Mouse (Mus musculus) forebrain, embryonic 10.5 days (tissue): ENCODE results near the gene Nkrf. TPM values are rescaled to one million over a fixed set of nuclear protein-coding genes. Genes with fewer than 3 reads are reported as not detected.
A peak's percentile ranks its signal among the peaks of the same experiment; 100 is the strongest.
"Not testable (repeated sequence)": the region's sequence is repeated elsewhere in the genome, so short reads cannot be mapped to it uniquely, and the experiment has no call there.

Experiments
- DNase-seq: peaks from one replicate; pipeline ENCODE4 v3.0.0-alpha.2; 2017; ENCODE audit warnings: low spot score; ENCODE audit errors: extremely low spot score
- H3K27ac ChIP-seq: fragments of 300-500 bp; sonication (generic); 2 replicates; pipeline ENCODE4 v1.5.1; 2016; ENCODE audit warnings: mild to moderate bottlenecking
- H3K27me3 ChIP-seq: fragments of 300-500 bp; sonication (generic); 2 replicates; pipeline ENCODE4 v1.6.1; 2016; ENCODE audit warnings: mild to moderate bottlenecking; ENCODE audit not compliant: poor library complexity, severe bottlenecking
- H3K36me3 ChIP-seq: fragments of 300-500 bp; sonication (generic); replicated peaks from 2 replicates; pipeline ENCODE4 v1.6.1; 2016; ENCODE audit warnings: mild to moderate bottlenecking, moderate library complexity
- H3K4me1 ChIP-seq: fragments of 300-500 bp; sonication (generic); 2 replicates; pipeline ENCODE4 v1.6.1; 2016
- H3K4me3 ChIP-seq: fragments of 300-500 bp; sonication (generic); 2 replicates; pipeline ENCODE4 v1.5.1; 2016; ENCODE audit warnings: mild to moderate bottlenecking, moderate library complexity
- H3K9me3 ChIP-seq: fragments of 300-500 bp; sonication (generic); 2 replicates; pipeline ENCODE4 v1.6.1; 2016; ENCODE audit warnings: mild to moderate bottlenecking, moderate library complexity
- WGBS: fragments of 180-500 bp; shearing (Covaris S2); methylation state at CpG from one replicate; pipeline ENCODE4 v1.1.7; 2016; 5-methylcytosine and 5-hydroxymethylcytosine counted together
- polyA plus RNA-seq: library from polyadenylated mRNA; unstranded; fragments of >200 nt; fragmentation: Nextera tagmentation; extraction: Ambion mirVana; gene quantifications from 2 replicates; pipeline ENCODE4 v1.2.1, GENCODE M21; 2016

Nkrf gene
- polyA plus RNA-seq, 1 experiment from 2014 or later = 2.6 TPM

GRCm38 (mm10) chrX:36901655-36902054 lies 1.0 kb downstream of the Nkrf start:
- H3K27me3 ChIP-seq = no peaks in the 10 kb centered on the region
- peaks cover 10% of the 10 kb centered on the region; the same call in 1 of the 2 replicates for H3K4me1 ChIP-seq
- 29% methylated on average over 3 of the region's 3 CpGs for WGBS
- H3K36me3 ChIP-seq = no peaks in the 10 kb centered on the region
- peak overlapping the region; percentile 88; the same call in 1 of the 2 replicates for H3K27ac ChIP-seq
- H3K4me3 ChIP-seq = peak overlapping the region; percentile 69
- no peaks in the 10 kb centered on the region for H3K9me3 ChIP-seq
- DNase-seq = no peak

DNA sequence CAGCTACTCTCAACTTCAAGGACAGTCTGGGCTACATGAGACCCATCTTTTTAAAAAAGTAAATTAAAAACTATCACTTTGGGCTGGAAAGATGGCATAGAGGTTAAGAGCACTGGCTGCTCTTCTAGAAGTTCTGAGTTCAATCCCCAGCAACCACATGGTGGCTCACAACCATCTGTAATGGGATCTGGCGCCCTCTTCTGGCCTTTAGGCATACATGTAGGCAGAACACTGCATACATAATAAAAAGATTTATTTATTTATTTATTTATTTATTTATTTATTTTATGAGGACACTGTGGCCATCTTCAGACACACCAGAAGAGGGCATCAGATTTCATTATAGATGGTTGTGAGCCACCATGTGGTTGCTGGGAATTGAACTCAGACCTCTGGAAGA lies 3.8 kb downstream of the Nkrf start:
- not testable (repeated sequence) for H3K27ac ChIP-seq, H3K4me1 ChIP-seq, H3K4me3 ChIP-seq, H3K9me3 ChIP-seq, DNase-seq, H3K27me3 ChIP-seq, H3K36me3 ChIP-seq
- 21% methylated on average over 1 of the region's 1 CpGs for WGBS

DNA sequence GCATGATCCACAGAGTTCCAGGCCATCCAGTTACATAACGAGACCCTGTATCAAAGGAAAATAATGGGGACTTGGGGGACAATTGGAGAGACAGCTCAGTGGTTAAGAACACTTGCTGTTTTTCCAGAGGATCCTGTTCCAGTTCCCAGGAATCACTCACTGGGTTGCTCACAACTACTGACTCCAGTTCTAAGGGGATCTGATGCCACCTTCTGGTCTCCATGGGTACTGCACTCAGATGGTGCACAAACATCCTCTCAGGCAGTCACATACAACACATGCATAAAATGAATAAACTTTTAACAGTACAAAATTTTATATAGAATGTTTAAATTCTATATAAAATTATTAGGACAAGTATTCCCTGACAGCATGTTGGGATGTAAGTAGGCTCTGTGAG lies 18.0 kb downstream of the Nkrf start:
- H3K27ac ChIP-seq = no peak overlapping the region
- no peaks in the 10 kb centered on the region for H3K27me3 ChIP-seq
- WGBS = 96% methylated on average over 1 of the region's 1 CpGs
- H3K4me1 ChIP-seq = no peaks in the 10 kb centered on the region
- no peak overlapping the region for H3K4me3 ChIP-seq
- peaks cover 3% of the 10 kb centered on the region; the same call in 1 of the 2 replicates for H3K9me3 ChIP-seq
- DNase-seq = no peak
- peaks cover 57% of the 10 kb centered on the region for H3K36me3 ChIP-seq

GRCm38 (mm10) chrX:36874704-36875128 lies 28.0 kb downstream of the Nkrf start:
- Histone ChIP-seq H3K27ac (peak overlapping the region; percentile 88), H3K9me3 (peaks cover 6% of the 10 kb centered on the region; the same call in 1 of the 2 replicates), H3K36me3 (peaks cover 12% of the 10 kb centered on the region; the same call in 1 of the 2 replicates), H3K4me3 (peak overlapping the region; percentile 73), H3K27me3 (no peaks in the 10 kb centered on the region), H3K4me1 (peaks cover 9% of the 10 kb centered on the region)
- 21% methylated on average over 31 of the region's 36 CpGs for WGBS
- DNase-seq = peak; percentile 24

DNA sequence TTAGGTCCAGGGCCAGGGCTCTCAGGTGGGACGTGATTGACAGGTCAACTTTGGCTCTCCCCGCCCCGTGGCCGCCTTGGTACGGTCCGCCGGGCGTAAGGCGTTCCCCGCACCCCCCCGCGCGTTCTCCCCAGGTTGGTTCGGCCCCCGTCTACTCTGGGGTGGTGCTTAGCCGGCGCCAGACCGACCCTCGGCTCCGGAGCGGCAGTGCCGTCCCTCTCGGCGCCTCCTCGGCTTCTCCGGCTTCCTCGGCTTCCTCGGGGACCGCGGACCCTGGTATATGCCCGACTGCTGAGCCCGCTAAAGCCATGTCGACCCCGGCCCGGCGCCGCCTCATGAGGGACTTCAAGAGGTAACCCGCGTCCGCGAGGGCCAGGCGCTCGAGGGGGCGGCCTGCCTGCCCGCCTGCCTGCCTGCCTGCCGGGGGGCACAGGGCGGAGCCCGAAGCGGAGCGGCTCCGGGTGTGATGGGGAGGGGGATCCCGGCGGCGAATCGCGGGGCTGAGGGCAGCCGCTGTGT lies 28.5 kb downstream of the Nkrf start:
- Histone ChIP-seq H3K27me3 (no peaks in the 10 kb centered on the region), H3K9me3 (peaks cover 6% of the 10 kb centered on the region; the same call in 1 of the 2 replicates), H3K36me3 (peaks cover 12% of the 10 kb centered on the region; the same call in 1 of the 2 replicates), H3K4me3 (peak overlapping the region; percentile 73), H3K4me1 (peaks cover 9% of the 10 kb centered on the region), H3K27ac (peak overlapping the region; percentile 88)
- peak; percentile 83 for DNase-seq
- WGBS = 14% methylated on average over 57 of the region's 57 CpGs

- Histone ChIP-seq H3K9me3 (peaks cover 6% of the 10 kb centered on the region; the same call in 1 of the 2 replicates), H3K4me1 (peaks cover 9% of the 10 kb centered on the region), H3K36me3 (peaks cover 12% of the 10 kb centered on the region; the same call in 1 of the 2 replicates), H3K27ac (peak within 1 kb of the TSS; percentile 88), H3K4me3 (peak within 1 kb of the TSS; percentile 73), H3K27me3 (no peaks in the 10 kb centered on the region)
- no peak for DNase-seq
- WGBS = 26% methylated on average over 8 of the region's 8 CpGs
Measured at GRCm38 (mm10) chrX:36873765-36874164, 28.9 kb downstream of the Nkrf start, which contains the start of the genes Ube2a and C330007P06Rik. Gene Ube2a (plus strand): TSS chrX:36873900. Gene C330007P06Rik (minus strand): TSS chrX:36874111.

DNA sequence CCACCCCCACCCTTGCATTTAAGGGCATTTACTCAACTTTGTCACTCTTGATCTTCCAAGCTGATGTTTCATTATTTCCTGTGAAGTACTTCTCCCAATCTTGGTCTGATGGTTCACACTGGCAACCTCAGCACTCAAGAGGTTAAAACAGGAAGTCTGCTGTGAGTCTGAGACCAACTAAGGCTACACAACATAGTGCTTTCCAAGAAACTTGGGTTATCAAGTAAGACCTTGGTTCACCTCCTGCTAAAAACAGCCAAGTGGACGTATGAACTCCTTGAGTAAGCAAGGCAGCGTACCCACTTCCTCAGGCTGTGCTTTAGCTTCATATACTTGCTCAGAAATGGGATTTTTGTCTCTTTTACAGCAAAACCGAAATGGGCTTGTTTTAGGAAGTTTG lies 32.3 kb downstream of the Nkrf start:
- WGBS = 83% methylated on average over 3 of the region's 3 CpGs
- peaks cover 7% of the 10 kb centered on the region for H3K4me1 ChIP-seq
- no peaks in the 10 kb centered on the region for H3K27me3 ChIP-seq
- peaks cover 6% of the 10 kb centered on the region; the same call in 1 of the 2 replicates for H3K9me3 ChIP-seq
- DNase-seq = no peak
- H3K4me3 ChIP-seq = no peak overlapping the region
- H3K27ac ChIP-seq = no peak overlapping the region
- no peaks in the 10 kb centered on the region for H3K36me3 ChIP-seq

DNA sequence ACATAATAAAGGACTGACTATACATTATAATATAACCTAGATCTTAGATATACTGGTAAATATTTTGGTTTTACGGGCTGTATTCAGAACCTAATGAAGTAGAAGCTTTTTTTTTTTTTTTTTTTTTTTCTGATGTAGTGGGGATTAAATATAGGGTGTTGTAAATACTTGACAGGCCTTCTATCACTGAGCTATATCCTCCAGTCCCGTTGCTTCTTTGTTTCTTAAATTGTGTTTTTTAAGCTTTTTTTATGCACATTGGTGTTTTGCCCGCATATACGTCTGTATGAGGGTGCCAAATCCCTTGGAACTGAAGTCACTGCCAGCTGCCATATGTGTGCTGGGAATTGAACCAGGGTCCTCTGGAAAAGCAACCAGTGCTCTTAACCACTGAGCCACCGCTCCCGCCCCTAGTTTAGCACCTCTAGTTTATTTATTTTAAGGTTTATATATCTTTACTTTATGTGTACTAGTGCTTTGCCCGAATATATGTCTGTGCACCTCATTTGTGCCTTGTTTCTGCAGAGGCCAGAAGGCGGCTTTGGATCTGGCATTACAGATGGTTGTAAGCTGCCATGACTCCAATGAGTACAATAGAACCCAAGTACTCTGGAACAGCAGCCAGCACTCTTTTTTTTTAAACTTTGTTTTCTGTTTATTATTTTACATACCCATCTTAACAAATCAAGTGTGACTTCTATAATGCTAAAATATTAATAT lies 37.9 kb downstream of the Nkrf start:
- no peak for DNase-seq
- no peaks in the 10 kb centered on the region for H3K27me3 ChIP-seq
- H3K4me3 ChIP-seq = peak overlapping the region; percentile 57
- peaks cover 10% of the 10 kb centered on the region for H3K4me1 ChIP-seq
- H3K27ac ChIP-seq = peak overlapping the region; percentile 81; the same call in 1 of the 2 replicates
- 54% methylated on average over 8 of the region's 8 CpGs for WGBS
- H3K36me3 ChIP-seq = 0 out of 2 replicates have a peak, but pooled peaks cover 4% of the 10 kb centered on the region
- no peaks in the 10 kb centered on the region for H3K9me3 ChIP-seq

- peak overlapping the region; percentile 81 for H3K27ac ChIP-seq
- H3K36me3 ChIP-seq = 0 out of 2 replicates have a peak, but pooled peaks cover 7% of the 10 kb centered on the region
- peak; percentile 78 for DNase-seq
- no peaks in the 10 kb centered on the region for H3K9me3 ChIP-seq
- no peaks in the 10 kb centered on the region for H3K27me3 ChIP-seq
- H3K4me3 ChIP-seq = peak overlapping the region; percentile 57
- H3K4me1 ChIP-seq = peaks cover 10% of the 10 kb centered on the region
- WGBS = 19% methylated on average over 43 of the region's 44 CpGs
Measured at GRCm38 (mm10) chrX:36863766-36864608, 38.7 kb downstream of the Nkrf start.

DNA sequence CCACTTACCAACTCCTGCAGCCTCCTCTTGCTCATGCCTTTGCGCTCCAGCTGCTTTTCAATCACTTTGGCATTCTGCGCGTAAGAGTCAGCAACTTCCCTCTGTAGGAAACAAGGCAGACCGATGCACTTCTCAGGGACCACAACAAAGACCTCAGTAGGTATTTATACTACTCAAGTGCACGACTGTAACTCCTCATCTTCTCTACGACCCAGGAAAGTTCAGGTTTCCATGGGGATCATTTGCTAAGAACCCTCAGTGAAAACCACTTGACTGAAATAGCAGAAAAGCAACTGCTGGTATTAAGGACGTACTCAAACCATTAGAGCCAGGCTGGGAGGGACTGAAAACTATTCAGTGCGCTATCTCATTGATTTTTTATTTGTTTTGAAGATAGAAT lies 50.1 kb downstream of the Nkrf start:
- Histone ChIP-seq H3K4me3 (no peak overlapping the region), H3K4me1 (no peaks in the 10 kb centered on the region), H3K27me3 (no peaks in the 10 kb centered on the region), H3K36me3 (peaks cover 27% of the 10 kb centered on the region), H3K27ac (no peak overlapping the region), H3K9me3 (no peaks in the 10 kb centered on the region)
- DNase-seq = no peak
- WGBS = 86% methylated on average over 8 of the region's 8 CpGs

GRCm38 (mm10) chrX:36847152-36847551 lies 55.5 kb downstream of the Nkrf start:
- Histone ChIP-seq H3K4me1 (no peaks in the 10 kb centered on the region), H3K4me3 (no peak overlapping the region), H3K27me3 (no peaks in the 10 kb centered on the region), H3K36me3 (peaks cover 15% of the 10 kb centered on the region), H3K9me3 (no peaks in the 10 kb centered on the region), H3K27ac (no peak overlapping the region)
- no peak for DNase-seq
- WGBS = 71% methylated on average over 1 of the region's 1 CpGs

DNA sequence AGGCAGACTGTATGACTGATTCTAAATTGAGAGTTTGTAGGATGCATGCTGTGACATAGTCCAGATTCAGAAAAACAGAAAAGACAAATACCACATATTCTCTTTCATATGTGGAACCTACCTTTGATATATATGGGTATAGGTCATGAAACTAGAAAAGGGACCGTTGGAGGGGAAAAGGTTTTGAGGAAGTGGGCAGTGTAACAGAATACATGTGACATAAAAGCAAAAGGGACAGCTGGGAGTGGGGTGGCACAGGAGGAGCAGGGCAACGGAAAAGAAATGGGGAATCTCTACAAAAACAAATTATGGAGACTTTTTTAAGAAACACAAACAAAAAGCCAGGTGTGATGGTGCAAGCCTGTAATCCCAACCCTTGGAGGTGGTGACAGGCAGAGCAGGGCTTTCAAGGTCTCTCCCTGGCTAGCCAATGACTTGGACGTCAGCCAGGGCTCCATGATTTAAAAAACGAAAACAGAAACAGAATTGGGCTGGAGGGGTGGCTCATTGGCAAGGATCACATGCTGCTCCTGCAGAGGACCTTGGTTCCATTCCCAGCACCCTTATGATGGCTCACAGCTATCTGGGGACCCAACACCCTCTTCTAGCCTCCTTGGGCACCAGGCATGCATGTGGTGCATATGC lies 59.2 kb downstream of the Nkrf start:
- Histone ChIP-seq H3K4me3 (no peak overlapping the region), H3K4me1 (no peaks in the 10 kb centered on the region), H3K36me3 (peaks cover 9% of the 10 kb centered on the region), H3K9me3 (no peaks in the 10 kb centered on the region), H3K27me3 (no peaks in the 10 kb centered on the region), H3K27ac (no peak overlapping the region)
- WGBS = 88% methylated on average over 4 of the region's 4 CpGs
- DNase-seq = no peak
